Mouse (Mus musculus) spleen, postnatal 10 days (tissue): Measurements from ENCODE around the gene Zmynd8.
"Not testable (repeated sequence)": the region's sequence is repeated elsewhere in the genome, so short reads cannot be mapped to it uniquely, and the experiment has no call there.

Source experiments
- DNase-seq, 2 experiments: peaks; one replicate each; pipeline ENCODE4 v3.0.0; 2021 to 2022; ENCODE audit warnings: low spot score in 2 of 2

Gene Zmynd8

GRCm38 (mm10) chr2:165808179-165808975 lies 90.4 kb downstream of the Zmynd8 start:
- DNase-seq: no peak

GRCm38 (mm10) chr2:165800174-165800573 lies 98.6 kb downstream of the Zmynd8 start:
- DNase-seq: not testable (repeated sequence)

GRCm38 (mm10) chr2:165797876-165798275 lies 100.9 kb downstream of the Zmynd8 start:
- DNase-seq: no peak

GRCm38 (mm10) chr2:165793283-165793638 lies 105.6 kb downstream of the Zmynd8 start:
- DNase-seq: no peak

- peak in 1 of 2 experiments; percentile 52 for DNase-seq
Measured at GRCm38 (mm10) chr2:165792431-165793282, 106.2 kb downstream of the Zmynd8 start.

GRCm38 (mm10) chr2:165791657-165792056 lies 107.2 kb downstream of the Zmynd8 start:
- DNase-seq: peak; percentile 57 to 79

GRCm38 (mm10) chr2:165791026-165791425 lies 107.8 kb downstream of the Zmynd8 start:
- no peak for DNase-seq

GRCm38 (mm10) chr2:165789667-165790066 lies 109.1 kb downstream of the Zmynd8 start:
- no peak for DNase-seq

GRCm38 (mm10) chr2:165788796-165789195 lies 110.0 kb downstream of the Zmynd8 start:
- no peak for DNase-seq

GRCm38 (mm10) chr2:165788005-165788404 lies 110.8 kb downstream of the Zmynd8 start:
- peak in 1 of 2 experiments; percentile 49 for DNase-seq

- no peak for DNase-seq
Measured at GRCm38 (mm10) chr2:165786467-165786866, 112.3 kb downstream of the Zmynd8 start.

GRCm38 (mm10) chr2:165785312-165786036 lies 113.3 kb downstream of the Zmynd8 start:
- no peak for DNase-seq

- DNase-seq: peak; percentile 79 to 84
Measured at GRCm38 (mm10) chr2:165782324-165782723, 116.5 kb downstream of the Zmynd8 start.

- DNase-seq: peak; percentile 49 to 73
Measured at GRCm38 (mm10) chr2:165778927-165779326, 119.9 kb downstream of the Zmynd8 start.

- DNase-seq: no peak
Measured at GRCm38 (mm10) chr2:165769375-165769948, 129.4 kb downstream of the Zmynd8 start.

GRCm38 (mm10) chr2:165768805-165769358 lies 129.9 kb downstream of the Zmynd8 start:
- DNase-seq: no peak

GRCm38 (mm10) chr2:165759421-165759985 lies 139.3 kb downstream of the Zmynd8 start:
- DNase-seq: no peak

- DNase-seq: no peak
Measured at GRCm38 (mm10) chr2:165758534-165758933, 140.3 kb downstream of the Zmynd8 start.

- no peak for DNase-seq
Measured at GRCm38 (mm10) chr2:165757799-165758198, 141.0 kb downstream of the Zmynd8 start.

GRCm38 (mm10) chr2:165752704-165753103 lies 146.1 kb downstream of the Zmynd8 start:
- no peak for DNase-seq

GRCm38 (mm10) chr2:165751068-165751467 lies 147.7 kb downstream of the Zmynd8 start:
- DNase-seq: no peak
